Mouse (Mus musculus): ENCODE data around the gene Fbxl15.

DNA sequence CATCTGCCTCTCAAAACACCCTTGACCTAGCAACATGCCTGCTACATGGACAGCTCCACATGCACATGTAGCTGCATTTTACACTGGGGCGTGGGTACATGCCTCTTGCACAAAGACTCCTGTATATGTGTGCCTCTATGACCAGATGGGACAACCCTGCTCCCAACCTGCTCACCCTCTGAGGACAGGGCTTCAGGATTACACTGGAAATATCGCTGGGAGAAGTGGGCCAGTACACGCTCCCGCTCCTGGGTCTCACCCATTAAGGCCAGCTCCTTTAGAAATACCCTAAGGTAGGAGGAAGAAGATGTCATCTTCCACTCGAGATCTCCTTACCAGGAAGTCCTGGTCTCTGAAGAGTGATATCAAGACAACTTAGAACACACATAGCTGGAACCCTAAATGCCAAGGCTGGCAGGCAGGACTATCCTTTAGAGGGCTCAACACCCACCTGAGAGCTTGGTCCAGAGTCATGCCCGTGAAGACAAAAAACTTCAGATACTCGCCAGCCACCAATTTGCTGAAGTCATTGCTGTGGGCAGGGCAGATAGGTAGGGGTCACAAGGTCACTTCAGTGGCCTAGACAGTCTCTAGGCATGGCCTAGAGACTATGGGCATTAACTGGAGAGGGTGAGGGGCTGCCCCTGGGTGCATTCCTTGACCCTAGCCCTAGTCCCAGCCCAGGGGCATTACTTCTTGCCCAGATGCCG is 7.8 kb upstream of the Fbxl15 start:
- no peak for TF ChIP-seq CTCF (IDR thresholded peaks at IDR 0.05; ENCODE audit: insufficient read depth, low read length)
- no peak for TF ChIP-seq POLR2A (IDR thresholded peaks at IDR 0.05; ENCODE audit: borderline replicate concordance, extremely low read depth, low read depth, low read length)
